Mouse (Mus musculus) kidney, embryonic 15.5 days (tissue): ENCODE measurements around the gene Gphb5. TPM values are rescaled to one million over a fixed set of nuclear protein-coding genes. Genes with fewer than 3 reads are reported as not detected.

Experiments
- ATAC-seq: fragments of 200-750 bp; cut with Nextera tagmentation; replicated peaks from 2 replicates; pipeline ENCODE4 v1.8.0; 2017; ENCODE audit warnings: moderate TSS enrichment; ENCODE audit not compliant: low FRiP score
- H3K27ac ChIP-seq: fragments of 300-500 bp; sonication (generic); 2 replicates; pipeline ENCODE4 v1.5.1; 2015; ENCODE audit warnings: mild to moderate bottlenecking, inconsistent platforms
- H3K27me3 ChIP-seq: fragments of 300-500 bp; sonication (generic); 2 replicates; pipeline ENCODE4 v1.6.1; 2015; ENCODE audit warnings: inconsistent platforms
- H3K36me3 ChIP-seq: fragments of 300-500 bp; sonication (generic); 2 replicates; pipeline ENCODE4 v1.6.1; 2015; ENCODE audit warnings: inconsistent platforms
- H3K4me1 ChIP-seq: fragments of 300-500 bp; sonication (generic); 2 replicates; pipeline ENCODE4 v1.6.1; 2015; ENCODE audit warnings: inconsistent platforms
- H3K4me2 ChIP-seq: fragments of 300-500 bp; sonication (generic); 2 replicates; pipeline ENCODE4 v1.6.1; 2015; ENCODE audit warnings: moderate library complexity, mild to moderate bottlenecking, inconsistent platforms
- H3K4me3 ChIP-seq: fragments of 300-500 bp; sonication (generic); replicated peaks from 2 replicates; pipeline ENCODE4 v1.5.1; 2015; ENCODE audit warnings: mild to moderate bottlenecking, inconsistent platforms
- H3K9ac ChIP-seq: fragments of 300-500 bp; sonication (generic); 2 replicates; pipeline ENCODE4 v1.6.1; 2015; ENCODE audit warnings: mild to moderate bottlenecking, inconsistent platforms
- H3K9me3 ChIP-seq: fragments of 300-500 bp; sonication (generic); replicated peaks from 2 replicates; pipeline ENCODE4 v1.6.1; 2016; ENCODE audit warnings: inconsistent platforms
- WGBS: fragments of 180-500 bp; shearing (Covaris S2); methylation state at CpG from one replicate; pipeline ENCODE4 v1.1.7; 2015; ENCODE audit warnings: mixed read lengths; 5-methylcytosine and 5-hydroxymethylcytosine counted together
- polyA plus RNA-seq: library from polyadenylated mRNA; unstranded; fragments of >200 nt; fragmentation: Nextera tagmentation; extraction: Ambion mirVana; gene quantifications from 2 replicates; pipeline ENCODE4 v1.2.1, GENCODE M21; 2015

Gphb5 gene
- polyA plus RNA-seq, 1 experiment from 2014 or later = not detected

DNA sequence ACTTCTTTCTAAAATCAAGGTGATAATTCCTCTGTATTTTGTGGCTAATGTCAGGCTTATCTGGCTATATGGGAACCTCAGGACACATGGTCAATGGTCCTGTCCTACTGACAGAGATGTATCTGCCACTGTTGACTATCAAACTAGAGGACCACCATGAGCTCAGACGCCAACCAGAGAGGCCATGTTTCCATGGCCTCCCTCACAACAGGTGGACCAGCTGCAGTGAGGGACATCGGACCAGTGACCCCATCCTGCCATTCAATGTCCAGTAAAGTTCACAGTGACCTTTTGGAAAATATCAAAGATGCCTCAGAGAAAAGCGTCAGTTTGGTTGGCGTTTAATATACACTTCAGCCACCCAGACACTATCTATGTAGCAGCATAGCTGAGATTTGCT lies 52.2 kb downstream of the Gphb5 start:
- ATAC-seq = no peak
- H3K27me3 ChIP-seq = no peaks in the 10 kb centered on the region
- 0 out of 2 replicates have a peak, but pooled peaks cover 3% of the 10 kb centered on the region for H3K36me3 ChIP-seq
- H3K4me2 ChIP-seq = no peak overlapping the region
- no peak overlapping the region for H3K9ac ChIP-seq
- H3K4me1 ChIP-seq = peaks cover 18% of the 10 kb centered on the region
- H3K4me3 ChIP-seq = no peak overlapping the region
- 95% methylated on average over 4 of the region's 4 CpGs for WGBS
- no peak overlapping the region for H3K27ac ChIP-seq
- H3K9me3 ChIP-seq = no peaks in the 10 kb centered on the region

DNA sequence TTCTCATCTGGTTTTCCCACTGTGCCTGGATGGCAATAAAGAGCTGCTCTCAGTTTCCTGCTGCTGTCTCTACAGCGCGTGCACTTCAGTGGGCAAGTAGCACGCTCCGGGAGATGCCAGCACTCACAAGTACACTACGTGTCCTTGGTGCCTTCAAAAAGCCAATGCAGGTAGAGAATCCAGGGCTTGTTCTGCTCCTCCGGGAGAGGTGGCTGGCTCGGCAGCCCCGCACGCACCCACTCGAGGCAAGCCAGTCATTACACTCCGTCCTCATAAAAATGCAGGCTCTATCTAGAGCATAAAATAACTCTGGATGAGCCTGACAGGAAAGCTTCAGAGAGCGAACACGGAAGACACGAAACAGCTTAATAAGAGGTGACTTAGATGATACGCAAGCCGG lies 54.1 kb downstream of the Gphb5 start:
- Histone ChIP-seq H3K4me3 (no peak overlapping the region), H3K4me2 (no peak overlapping the region), H3K9me3 (no peaks in the 10 kb centered on the region), H3K27ac (no peak overlapping the region), H3K9ac (no peak overlapping the region), H3K27me3 (no peaks in the 10 kb centered on the region), H3K4me1 (peaks cover 22% of the 10 kb centered on the region), H3K36me3 (0 out of 2 replicates have a peak, but pooled peaks cover 3% of the 10 kb centered on the region)
- no peak for ATAC-seq
- 88% methylated on average over 16 of the region's 16 CpGs for WGBS

Other genes starting within 250 kb of the Gphb5 start
- gene Kcnh5, start 239.4 kb downstream of the Gphb5 start, polyA plus RNA-seq = 0.42 and 0.62 TPM in 2 replicates
- 48.5 and 59.7 TPM in 2 replicates for gene Rhoj, start 108.5 kb downstream of the Gphb5 start, polyA plus RNA-seq
- gene Ppp2r5e, start 179.5 kb upstream of the Gphb5 start, polyA plus RNA-seq = 12.4 and 13.6 TPM in 2 replicates